Mouse (Mus musculus) stomach, embryonic 14.5 days (tissue): ENCODE data around the gene Rps8. TPM values are rescaled to one million over a fixed set of nuclear protein-coding genes. Genes with fewer than 3 reads are reported as not detected.

Experiments used
- ATAC-seq: fragments of 200-750 bp; cut with Nextera tagmentation; 2 replicates; pipeline ENCODE4 v1.8.0; 2017; ENCODE audit warnings: low read depth, moderate TSS enrichment; ENCODE audit not compliant: insufficient number of reproducible peaks, insufficient read depth, low FRiP score
- H3K27ac ChIP-seq: fragments of 300-500 bp; sonication (generic); 2 replicates; pipeline ENCODE4 v1.5.1; 2014; ENCODE audit warnings: mild to moderate bottlenecking, low read length, moderate library complexity, mixed read lengths
- H3K27me3 ChIP-seq: fragments of 300-500 bp; sonication (generic); 2 replicates; pipeline ENCODE4 v1.6.1; 2014; ENCODE audit warnings: low read length, control low read depth, mixed read lengths; ENCODE audit not compliant: control insufficient read depth, insufficient read depth
- H3K36me3 ChIP-seq: fragments of 300-500 bp; sonication (generic); 2 replicates; pipeline ENCODE4 v1.6.1; 2014; ENCODE audit warnings: mild to moderate bottlenecking, control low read depth, low read length, moderate library complexity, mixed read lengths; ENCODE audit not compliant: control insufficient read depth, insufficient read depth
- H3K4me1 ChIP-seq: fragments of 300-500 bp; sonication (generic); 2 replicates; pipeline ENCODE4 v1.6.1; 2014; ENCODE audit warnings: low read length, control low read depth, mixed read lengths; ENCODE audit not compliant: control insufficient read depth, insufficient read depth
- H3K4me2 ChIP-seq: fragments of 300-500 bp; sonication (generic); replicated peaks from 2 replicates; pipeline ENCODE4 v1.6.1; 2014; ENCODE audit warnings: low read depth, low read length, control low read depth
- H3K4me3 ChIP-seq: fragments of 300-500 bp; sonication (generic); 2 replicates; pipeline ENCODE4 v1.5.1; 2014; ENCODE audit warnings: low read depth, low read length, control low read depth
- H3K9ac ChIP-seq: fragments of 300-500 bp; sonication (generic); replicated peaks from 2 replicates; pipeline ENCODE4 v1.6.1; 2014; ENCODE audit warnings: low read depth, mild to moderate bottlenecking, control low read depth, low read length, moderate library complexity, mixed read lengths
- H3K9me3 ChIP-seq: fragments of 300-500 bp; sonication (generic); 2 replicates; pipeline ENCODE4 v1.6.1; 2016; ENCODE audit warnings: low read depth, low read length, control low read depth; ENCODE audit not compliant: control insufficient read depth
- WGBS: fragments of 180-500 bp; shearing (Covaris S2); extraction: QIAGEN DNeasy Blood & Tissue Kit; methylation state at CpG from one replicate; pipeline ENCODE4 v1.1.7; 2014; 5-methylcytosine and 5-hydroxymethylcytosine counted together
- polyA plus RNA-seq: library from polyadenylated mRNA; unstranded; fragments of >200 nt; fragmentation: Nextera tagmentation; extraction: Ambion mirVana; gene quantifications from 2 replicates; pipeline ENCODE4 v1.2.1, GENCODE M21; 2014

The Rps8 gene
- polyA plus RNA-seq, 1 experiment from 2014 or later = 1,488 TPM

- Histone ChIP-seq H3K4me1 (peaks cover 14% of the 10 kb centered on the region; the same call in 1 of the 2 replicates), H3K4me2 (no peak overlapping the region), H3K9me3 (no peaks in the 10 kb centered on the region), H3K27me3 (no peaks in the 10 kb centered on the region), H3K27ac (no peak overlapping the region), H3K9ac (no peak overlapping the region), H3K4me3 (no peak overlapping the region), H3K36me3 (peaks cover 46% of the 10 kb centered on the region)
- 35% methylated on average over 1 of the region's 1 CpGs for WGBS
- no peak for ATAC-seq
Measured at GRCm38 (mm10) chr4:117151416-117151815, 4.6 kb downstream of the Rps8 start.

GRCm38 (mm10) chr4:117150212-117150733, 5.8 kb downstream of the Rps8 start:
- Histone ChIP-seq H3K27ac (no peak overlapping the region), H3K36me3 (peaks cover 46% of the 10 kb centered on the region), H3K9me3 (no peaks in the 10 kb centered on the region), H3K9ac (no peak overlapping the region), H3K27me3 (no peaks in the 10 kb centered on the region), H3K4me3 (no peak overlapping the region), H3K4me2 (no peak overlapping the region), H3K4me1 (peaks cover 14% of the 10 kb centered on the region; the same call in 1 of the 2 replicates)
- no peak for ATAC-seq
- WGBS = 88% methylated on average over 6 of the region's 6 CpGs

GRCm38 (mm10) chr4:117149291-117150211, 6.5 kb downstream of the Rps8 start:
- Histone ChIP-seq H3K9me3 (no peaks in the 10 kb centered on the region), H3K4me2 (no peak overlapping the region), H3K27ac (no peak overlapping the region), H3K27me3 (no peaks in the 10 kb centered on the region), H3K4me3 (no peak overlapping the region), H3K9ac (no peak overlapping the region), H3K4me1 (peaks cover 14% of the 10 kb centered on the region; the same call in 1 of the 2 replicates), H3K36me3 (peaks cover 46% of the 10 kb centered on the region)
- ATAC-seq = no peak
- 69% methylated on average over 6 of the region's 6 CpGs for WGBS

GRCm38 (mm10) chr4:117148815-117149214, 7.2 kb downstream of the Rps8 start:
- Histone ChIP-seq H3K4me3 (no peak overlapping the region), H3K4me1 (peaks cover 11% of the 10 kb centered on the region; the same call in 1 of the 2 replicates), H3K4me2 (no peak overlapping the region), H3K9me3 (no peaks in the 10 kb centered on the region), H3K27me3 (no peaks in the 10 kb centered on the region), H3K27ac (no peak overlapping the region), H3K9ac (no peak overlapping the region), H3K36me3 (peaks cover 41% of the 10 kb centered on the region)
- 70% methylated on average over 24 of the region's 24 CpGs for WGBS
- no peak for ATAC-seq

- H3K4me3 ChIP-seq = no peak overlapping the region
- no peaks in the 10 kb centered on the region for H3K9me3 ChIP-seq
- H3K36me3 ChIP-seq = peaks cover 35% of the 10 kb centered on the region
- H3K27me3 ChIP-seq = no peaks in the 10 kb centered on the region
- WGBS = 71% methylated on average over 18 of the region's 18 CpGs
- no peak overlapping the region for H3K9ac ChIP-seq
- no peak for ATAC-seq
- no peak overlapping the region for H3K4me2 ChIP-seq
- H3K4me1 ChIP-seq = peaks cover 6% of the 10 kb centered on the region; the same call in 1 of the 2 replicates
- H3K27ac ChIP-seq = no peak overlapping the region
Measured at GRCm38 (mm10) chr4:117148047-117148713, 7.9 kb downstream of the Rps8 start.

- no peak overlapping the region for H3K4me2 ChIP-seq
- peaks cover 17% of the 10 kb centered on the region for H3K36me3 ChIP-seq
- H3K4me1 ChIP-seq = no peaks in the 10 kb centered on the region
- ATAC-seq = no peak
- no peak overlapping the region for H3K27ac ChIP-seq
- no peak overlapping the region for H3K4me3 ChIP-seq
- no peak overlapping the region for H3K9ac ChIP-seq
- no peaks in the 10 kb centered on the region for H3K27me3 ChIP-seq
- 32% methylated on average over 15 of the region's 15 CpGs for WGBS
- H3K9me3 ChIP-seq = no peaks in the 10 kb centered on the region
Measured at GRCm38 (mm10) chr4:117146176-117146575, 9.9 kb downstream of the Rps8 start.

GRCm38 (mm10) chr4:117145248-117145647, 10.8 kb downstream of the Rps8 start:
- H3K4me1 ChIP-seq = no peaks in the 10 kb centered on the region
- peaks cover 9% of the 10 kb centered on the region for H3K36me3 ChIP-seq
- H3K27ac ChIP-seq = no peak overlapping the region
- H3K4me2 ChIP-seq = no peak overlapping the region
- 90% methylated on average over 13 of the region's 13 CpGs for WGBS
- H3K4me3 ChIP-seq = no peak overlapping the region
- no peak overlapping the region for H3K9ac ChIP-seq
- no peaks in the 10 kb centered on the region for H3K9me3 ChIP-seq
- no peaks in the 10 kb centered on the region for H3K27me3 ChIP-seq
- ATAC-seq = no peak

- WGBS = 48% methylated on average over 7 of the region's 7 CpGs
- no peak for ATAC-seq
Measured at GRCm38 (mm10) chr4:117143023-117143422, 13.0 kb downstream of the Rps8 start.

More at GRCm38 (mm10) chr4:117143023-117143422, 13.0 kb downstream of the Rps8 start:
- H3K4me1 ChIP-seq = no peaks in the 10 kb centered on the region
- H3K27ac ChIP-seq = no peak overlapping the region
- no peak overlapping the region for H3K4me3 ChIP-seq
- no peaks in the 10 kb centered on the region for H3K27me3 ChIP-seq
- no peaks in the 10 kb centered on the region for H3K9me3 ChIP-seq
- no peak overlapping the region for H3K9ac ChIP-seq
- no peak overlapping the region for H3K4me2 ChIP-seq
- H3K36me3 ChIP-seq = no peaks in the 10 kb centered on the region
